Mouse (Mus musculus) cerebellum, adult 9-10 months (tissue): ENCODE data around the gene Tex101.
"Not testable (repeated sequence)": the region's sequence is repeated elsewhere in the genome, so short reads cannot be mapped to it uniquely, and the experiment has no call there.

Source experiments
- DNase-seq: peaks from one replicate; pipeline ENCODE4 v3.0.0; 2022

The Tex101 gene

GRCm38 (mm10) chr7:24630116-24630880 lies 46.2 kb downstream of the Tex101 start:
- no peak for DNase-seq

- no peak for DNase-seq
Observed at GRCm38 (mm10) chr7:24629672-24630071, 46.8 kb downstream of the Tex101 start.

GRCm38 (mm10) chr7:24628685-24629610 lies 47.5 kb downstream of the Tex101 start:
- DNase-seq, result no peak

GRCm38 (mm10) chr7:24622967-24623366 lies 53.5 kb downstream of the Tex101 start:
- no peak for DNase-seq

- DNase-seq, result no peak
Observed at GRCm38 (mm10) chr7:24621193-24621592, 55.3 kb downstream of the Tex101 start.

- no peak for DNase-seq
Observed at GRCm38 (mm10) chr7:24619671-24620397, 56.6 kb downstream of the Tex101 start.

GRCm38 (mm10) chr7:24618374-24618773 lies 58.1 kb downstream of the Tex101 start:
- DNase-seq, result not testable (repeated sequence)
